Mouse (Mus musculus) erythroblast, embryonic 14.5 days (primary cell): ENCODE measurements around the gene Scn5a.

Experiments
- GATA1 ChIP-seq: IDR thresholded peaks from 2 replicates; pipeline ENCODE4 v1.6.1; 2012; ENCODE audit warnings: low read length, inconsistent platforms, mixed read lengths
- TAL1 ChIP-seq: IDR thresholded peaks from 3 replicates; pipeline ENCODE4 v1.6.1; 2012; ENCODE audit warnings: low read length, inconsistent platforms, mixed read lengths

DNA sequence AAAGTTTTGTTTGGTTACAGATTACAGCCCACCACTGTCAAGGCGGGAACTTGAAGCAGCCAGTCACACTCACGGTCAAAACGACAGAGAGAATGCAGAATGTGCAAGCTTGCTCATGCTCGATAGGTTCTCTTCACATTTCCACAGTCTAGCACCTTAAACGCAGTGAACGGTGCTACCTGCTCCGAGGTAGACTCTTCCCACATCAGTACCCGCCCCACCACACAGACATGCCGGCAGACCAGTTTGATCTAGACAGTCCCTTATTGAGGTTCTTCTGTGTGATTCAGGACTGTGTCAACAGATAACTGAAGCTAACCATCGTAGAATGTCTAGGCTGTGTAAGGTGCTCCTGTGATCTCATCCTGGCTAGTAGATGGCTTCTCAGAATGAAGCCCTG is 19.7 kb upstream of the Scn5a start:
- TF ChIP-seq GATA1 (no peak), TAL1 (no peak)
